ENCODE assay signal across 8 mouse cellular contexts in the genomic region with DNA sequence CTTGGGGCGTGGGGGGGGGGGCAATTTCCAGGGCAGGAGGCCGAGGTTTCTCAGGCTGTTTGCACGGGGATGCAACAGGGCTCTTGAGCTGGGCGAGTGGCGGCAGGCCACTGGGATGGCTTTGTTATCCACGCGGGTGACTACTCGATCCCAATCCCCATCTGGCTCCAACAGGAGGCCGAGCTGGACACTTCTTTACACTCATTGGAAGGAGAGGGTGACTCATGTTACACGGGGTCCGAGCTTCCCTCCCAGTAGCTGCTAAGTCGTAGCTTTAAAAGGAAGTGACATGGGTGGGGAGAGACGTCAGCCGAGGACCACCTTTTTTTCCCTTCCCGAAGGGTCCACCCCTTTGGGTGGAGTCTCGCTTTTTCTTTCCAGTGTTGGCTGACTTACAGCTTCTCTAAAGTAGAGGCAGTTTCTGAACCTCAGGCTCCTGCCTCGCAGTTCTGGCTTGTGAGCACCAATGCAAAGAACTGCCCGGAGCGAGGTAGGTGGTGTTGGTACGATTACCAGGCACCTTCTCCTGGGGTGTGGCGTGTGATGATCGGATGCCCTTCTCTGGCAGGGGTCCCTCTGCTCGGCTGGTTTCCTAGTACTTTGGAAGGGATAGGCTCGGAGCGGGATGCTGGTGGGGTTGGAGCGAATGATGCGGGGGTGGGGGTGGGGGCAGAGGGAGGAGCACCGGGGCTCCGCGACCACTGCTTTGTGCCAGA. TPM values are rescaled to one million over a fixed set of nuclear protein-coding genes. Genes with fewer than 3 reads are reported as not detected.
DNase-seq lines count a peak whose midpoint lies in the region; ATAC-seq and TF ChIP-seq lines count a peak whose summit lies in the region.

No protein-coding gene starts in this region.

- peak; percentile 71 for TF ChIP-seq POLR2A in myocyte (IDR thresholded peaks at IDR 0.05; ENCODE audit: insufficient read length, low read depth)

- ATAC-seq in CD4-positive, CD25-positive, alpha-beta regulatory T cell, adult 4 months = peak; percentile 90
- peak; percentile 84 for ATAC-seq in erythroid progenitor cell, adult 5-6 weeks (replicated peaks; ENCODE audit: low FRiP score, poor library complexity, severe bottlenecking)
- peak; percentile 89 for ATAC-seq in heart, embryonic 13.5 days (ENCODE audit: extremely low read depth, insufficient number of reproducible peaks, low FRiP score, low TSS enrichment)
- peak; percentile 95 for ATAC-seq in kidney, postnatal 0 days (replicated peaks; ENCODE audit: low FRiP score, low read depth)
- ATAC-seq in liver, embryonic 11.5 days (replicated peaks; ENCODE audit: low FRiP score) = peak; percentile 95

- peak overlapping the region; percentile 15 for H3ac ChIP-seq in myocyte (ENCODE audit: control insufficient read depth, insufficient read length)

- WGBS in heart, embryonic 13.5 days = under 1% methylated on average over 30 of the region's 30 CpGs
- under 1% methylated on average over 30 of the region's 30 CpGs for WGBS in kidney, postnatal 0 days
- under 1% methylated on average over 30 of the region's 30 CpGs for WGBS in liver, embryonic 11.5 days

- peak overlapping the region; percentile 74 for H3K4me3 ChIP-seq in brown adipose tissue, adult 24 weeks (ENCODE audit: insufficient read depth, low read depth, low read length)
- H3K4me3 ChIP-seq in heart, embryonic 13.5 days = peak overlapping the region; percentile 74
- peak overlapping the region; percentile 66 for H3K4me3 ChIP-seq in kidney, postnatal 0 days (replicated peaks; ENCODE audit: low read depth, low read length)
- H3K4me3 ChIP-seq in liver, embryonic 11.5 days (ENCODE audit: low read depth, low read length) = peak overlapping the region; percentile 77
- H3K4me3 ChIP-seq in myocyte = peak overlapping the region; percentile 62

- peak overlapping the region; percentile 64 for H3K27ac ChIP-seq in brown adipose tissue, adult 24 weeks (replicated peaks; ENCODE audit: low read depth, low read length)
- peak overlapping the region; percentile 93 for H3K27ac ChIP-seq in heart, embryonic 13.5 days (replicated peaks)
- peak overlapping the region; percentile 92 for H3K27ac ChIP-seq in kidney, postnatal 0 days
- peak overlapping the region; percentile 93 for H3K27ac ChIP-seq in liver, embryonic 11.5 days (ENCODE audit: low read depth, low read length)

- TF ChIP-seq CTCF in kidney, postnatal 0 days (IDR thresholded peaks at IDR 0.05; ENCODE audit: low read depth) = no peak

- DNase-seq in kidney, postnatal 0 days (ENCODE audit: low spot score) = peak; percentile 99
- DNase-seq in liver, embryonic 11.5 days (ENCODE audit: low spot score) = peak; percentile 81
- DNase-seq in splenic B cell, adult 2 months (ENCODE audit: low read depth, low spot score) = peak; percentile 94

- H3K9me3 ChIP-seq in heart, embryonic 13.5 days = no peaks in the 10 kb centered on the region
- H3K9me3 ChIP-seq in kidney, postnatal 0 days (replicated peaks; ENCODE audit: low read length) = no peaks in the 10 kb centered on the region
- H3K9me3 ChIP-seq in liver, embryonic 11.5 days (ENCODE audit: control insufficient read depth, low read length) = no peaks in the 10 kb centered on the region

- peak overlapping the region; percentile 88 for H3K9ac ChIP-seq in heart, embryonic 13.5 days
- H3K9ac ChIP-seq in kidney, postnatal 0 days (ENCODE audit: low read depth, low read length) = peak overlapping the region; percentile 63
- peak overlapping the region; percentile 87 for H3K9ac ChIP-seq in liver, embryonic 11.5 days (ENCODE audit: low read depth, low read length)

- no peaks in the 10 kb centered on the region for H3K4me1 ChIP-seq in brown adipose tissue, adult 24 weeks (ENCODE audit: control insufficient read depth, insufficient read depth, insufficient read length, low read length)
- H3K4me1 ChIP-seq in heart, embryonic 13.5 days = peaks cover 26% of the 10 kb centered on the region
- no peaks in the 10 kb centered on the region; the same call in 1 of the 2 replicates for H3K4me1 ChIP-seq in kidney, postnatal 0 days (replicated peaks; ENCODE audit: insufficient read depth, low read length)
- peaks cover 15% of the 10 kb centered on the region for H3K4me1 ChIP-seq in liver, embryonic 11.5 days (replicated peaks; ENCODE audit: control insufficient read depth, insufficient read depth, low read length)

- H3K4me2 ChIP-seq in heart, embryonic 13.5 days = peak overlapping the region; percentile 96
- peak overlapping the region; percentile 91 for H3K4me2 ChIP-seq in kidney, postnatal 0 days (ENCODE audit: low read length)
- H3K4me2 ChIP-seq in liver, embryonic 11.5 days = peak overlapping the region; percentile 97
- H3K4me2 ChIP-seq in myocyte (ENCODE audit: low read depth) = peak overlapping the region; percentile 77

- peaks cover 33% of the 10 kb centered on the region for H3K79me2 ChIP-seq in myocyte (ENCODE audit: control insufficient read depth, insufficient read depth)

- no peaks in the 10 kb centered on the region for H3K27me3 ChIP-seq in heart, embryonic 13.5 days (replicated peaks)
- no peaks in the 10 kb centered on the region for H3K27me3 ChIP-seq in kidney, postnatal 0 days (ENCODE audit: insufficient read depth, low read length)
- H3K27me3 ChIP-seq in liver, embryonic 11.5 days (replicated peaks; ENCODE audit: control insufficient read depth, insufficient read depth, low read length) = no peaks in the 10 kb centered on the region
- H3K27me3 ChIP-seq in myocyte (ENCODE audit: control insufficient read depth, insufficient read depth, insufficient read length) = no peaks in the 10 kb centered on the region
- H3K27me3 ChIP-seq in splenic B cell, adult 2 months (ENCODE audit: control insufficient read depth, insufficient read depth, low read length, poor library complexity, severe bottlenecking) = no peaks in the 10 kb centered on the region

- peaks cover 4% of the 10 kb centered on the region for H3K36me3 ChIP-seq in heart, embryonic 13.5 days
- H3K36me3 ChIP-seq in kidney, postnatal 0 days (ENCODE audit: insufficient read depth, low read length) = no peaks in the 10 kb centered on the region
- no peaks in the 10 kb centered on the region for H3K36me3 ChIP-seq in liver, embryonic 11.5 days (ENCODE audit: control insufficient read depth, insufficient read depth, low read length)
- no peaks in the 10 kb centered on the region for H3K36me3 ChIP-seq in myocyte (ENCODE audit: control insufficient read depth, insufficient read depth)
- H3K36me3 ChIP-seq in splenic B cell, adult 2 months (ENCODE audit: control insufficient read depth, insufficient read depth, low read length, poor library complexity, severe bottlenecking) = no peaks in the 10 kb centered on the region

TF ChIP-seq in myocyte, 11 proteins besides CTCF, POLR2A, EP300 and RAD21:
- peak; percentile 82 for TF ChIP-seq SRF (IDR thresholded peaks at IDR 0.05; ENCODE audit: control insufficient read depth, insufficient read length, low read depth)
- TF ChIP-seq POLR2AphosphoS2 (IDR thresholded peaks at IDR 0.05; ENCODE audit: insufficient read length, low read depth) = peak; percentile 41
- no peak for TF ChIP-seq E2F4 (IDR thresholded peaks at IDR 0.05; ENCODE audit: insufficient read depth)

RNA-seq across cellular contexts. Expression of a gene that starts 0.6 kb away (rescaled TPM):
- polyA plus RNA-seq in CD4-positive, CD25-positive, alpha-beta regulatory T cell, adult 4 months (2017; shearing (Covaris generic)) = 10 to 100 TPM; 15.8 to 18.2 TPM
- 2.4 and 3.3 TPM in 2 replicates for polyA plus RNA-seq in brown adipose tissue, adult 24 weeks (2012; ENCODE audit: insufficient read depth, insufficient read length, missing spikeins)
- total RNA-seq in erythroid progenitor cell, adult 5-6 weeks (2015; ENCODE audit: low replicate concordance) = 66.3 and 66.7 TPM in 2 replicates
- total RNA-seq in erythroid progenitor cell, adult 5-6 weeks (2017; ENCODE audit: low replicate concordance) = 88.6 and 120 TPM in 2 replicates
- polyA plus RNA-seq in heart, embryonic 13.5 days (2015; fragmentation: Nextera tagmentation; extraction: Ambion mirVana) = 16.8 and 16.9 TPM in 2 replicates
- 15.5 and 21.4 TPM in 2 replicates for polyA plus RNA-seq in kidney, postnatal 0 days (2015; fragmentation: Nextera tagmentation; extraction: Ambion mirVana)
- polyA plus RNA-seq in liver, embryonic 11.5 days (2014; fragmentation: Nextera tagmentation; extraction: Ambion mirVana) = 28.6 and 30.4 TPM in 2 replicates
- polyA plus RNA-seq in myocyte (2012; fragmentation: generic; extraction: Trizol) = 35.8 TPM

Comparison
In these comparisons a context has a peak if more than half of its experiments do, and no peak if none do; other contexts are left out.
1. Peak in every context shown above with its lines: DNase-seq, ATAC-seq, H3K4me3 ChIP-seq and H3K27ac ChIP-seq.